Mouse (Mus musculus): ENCODE measurements around the gene Dynlt1c. TPM values are rescaled to one million over a fixed set of nuclear protein-coding genes. Genes with fewer than 3 reads are reported as not detected.
"Not testable (repeated sequence)": the region's sequence is repeated elsewhere in the genome, so short reads cannot be mapped to it uniquely, and the experiment has no call there.

Gene Dynlt1c
- polyA plus RNA-seq, 1 experiment from 2014 or later, result 56.1 TPM

- not testable (repeated sequence) for H3K9ac ChIP-seq; H3K4me1 ChIP-seq (replicated peaks); H3K36me3 ChIP-seq; H3K27ac ChIP-seq (replicated peaks); H3K4me3 ChIP-seq; ATAC-seq (ENCODE audit: low FRiP score, low read depth); H3K27me3 ChIP-seq; H3K4me2 ChIP-seq; H3K9me3 ChIP-seq
- WGBS, result 93% methylated on average over 11 of the region's 12 CpGs
Measured at GRCm38 (mm10) chr17:6621976-6622375, 20.5 kb downstream of the Dynlt1c start.

GRCm38 (mm10) chr17:6624926-6625558 is 23.6 kb downstream of the Dynlt1c start:
- H3K4me1 ChIP-seq (replicated peaks), result not testable (repeated sequence)
- WGBS, result 63% methylated on average over 2 of the region's 6 CpGs
- peak; percentile 56; the same call in 1 of the 2 replicates for ATAC-seq (ENCODE audit: low FRiP score, low read depth)

GRCm38 (mm10) chr17:6630398-6630797 is 28.9 kb downstream of the Dynlt1c start:
- not testable (repeated sequence) for H3K27me3 ChIP-seq; H3K9me3 ChIP-seq; H3K9ac ChIP-seq; H3K4me1 ChIP-seq (replicated peaks); H3K4me2 ChIP-seq; H3K27ac ChIP-seq (replicated peaks); ATAC-seq (ENCODE audit: low FRiP score, low read depth); H3K36me3 ChIP-seq; H3K4me3 ChIP-seq
- WGBS, result 88% methylated on average over 4 of the region's 4 CpGs

More at GRCm38 (mm10) chr17:6624926-6625558, 23.6 kb downstream of the Dynlt1c start:
- H3K4me2 ChIP-seq; H3K36me3 ChIP-seq; H3K4me3 ChIP-seq; H3K9me3 ChIP-seq; H3K9ac ChIP-seq; H3K27ac ChIP-seq (replicated peaks); H3K27me3 ChIP-seq: not testable (repeated sequence)

GRCm38 (mm10) chr17:6632850-6633249 is 31.4 kb downstream of the Dynlt1c start:
- not testable (repeated sequence) for H3K9ac ChIP-seq; H3K9me3 ChIP-seq; H3K27me3 ChIP-seq; H3K4me1 ChIP-seq (replicated peaks); ATAC-seq (ENCODE audit: low FRiP score, low read depth); H3K27ac ChIP-seq (replicated peaks); H3K36me3 ChIP-seq; H3K4me3 ChIP-seq; H3K4me2 ChIP-seq
- WGBS, result 93% methylated on average over 6 of the region's 6 CpGs

GRCm38 (mm10) chr17:6635781-6636180 is 34.3 kb downstream of the Dynlt1c start:
- WGBS, result 100% methylated on average over 1 of the region's 4 CpGs
- not testable (repeated sequence) for H3K9me3 ChIP-seq; ATAC-seq (ENCODE audit: low FRiP score, low read depth); H3K4me1 ChIP-seq (replicated peaks); H3K4me2 ChIP-seq; H3K4me3 ChIP-seq; H3K9ac ChIP-seq; H3K27me3 ChIP-seq; H3K36me3 ChIP-seq; H3K27ac ChIP-seq (replicated peaks)

- Histone ChIP-seq H3K27me3 (no peaks in the 10 kb centered on the region), H3K27ac (replicated peaks) (no peak overlapping the region), H3K9me3 (no peaks in the 10 kb centered on the region), H3K4me2 (no peak overlapping the region), H3K4me1 (replicated peaks) (no peaks in the 10 kb centered on the region), H3K9ac (no peak overlapping the region), H3K4me3 (no peak overlapping the region), H3K36me3 (no peaks in the 10 kb centered on the region)
- WGBS, result 87% methylated on average over 5 of the region's 5 CpGs
- ATAC-seq (ENCODE audit: low FRiP score, low read depth), result no peak
Measured at GRCm38 (mm10) chr17:6636861-6637260, 35.4 kb downstream of the Dynlt1c start.

- ATAC-seq (ENCODE audit: low FRiP score, low read depth); H3K27ac ChIP-seq (replicated peaks); H3K4me3 ChIP-seq: not testable (repeated sequence)
Measured at GRCm38 (mm10) chr17:6637434-6637833, 36.0 kb downstream of the Dynlt1c start.

GRCm38 (mm10) chr17:6638444-6638843 is 37.0 kb downstream of the Dynlt1c start:
- WGBS, result 84% methylated on average over 8 of the region's 8 CpGs
- not testable (repeated sequence) for H3K36me3 ChIP-seq; H3K27me3 ChIP-seq; H3K9ac ChIP-seq; H3K9me3 ChIP-seq; ATAC-seq (ENCODE audit: low FRiP score, low read depth); H3K4me2 ChIP-seq; H3K27ac ChIP-seq (replicated peaks); H3K4me1 ChIP-seq (replicated peaks); H3K4me3 ChIP-seq

More at GRCm38 (mm10) chr17:6637434-6637833, 36.0 kb downstream of the Dynlt1c start:
- WGBS, result 92% methylated on average over 4 of the region's 4 CpGs
- not testable (repeated sequence) for H3K4me2 ChIP-seq; H3K4me1 ChIP-seq (replicated peaks); H3K27me3 ChIP-seq; H3K36me3 ChIP-seq; H3K9ac ChIP-seq; H3K9me3 ChIP-seq

- not testable (repeated sequence) for H3K27ac ChIP-seq (replicated peaks); H3K4me1 ChIP-seq (replicated peaks); H3K9ac ChIP-seq; H3K36me3 ChIP-seq; H3K9me3 ChIP-seq; ATAC-seq (ENCODE audit: low FRiP score, low read depth); H3K4me3 ChIP-seq; H3K4me2 ChIP-seq; H3K27me3 ChIP-seq
- WGBS, result 94% methylated on average over 16 of the region's 21 CpGs
Measured at GRCm38 (mm10) chr17:6639486-6639885, 38.0 kb downstream of the Dynlt1c start.

GRCm38 (mm10) chr17:6640044-6640637 is 38.7 kb downstream of the Dynlt1c start:
- H3K9me3 ChIP-seq; H3K4me1 ChIP-seq (replicated peaks); H3K27me3 ChIP-seq; H3K9ac ChIP-seq; H3K36me3 ChIP-seq; H3K27ac ChIP-seq (replicated peaks); ATAC-seq (ENCODE audit: low FRiP score, low read depth); H3K4me3 ChIP-seq; H3K4me2 ChIP-seq: not testable (repeated sequence)
- WGBS, result 94% methylated on average over 10 of the region's 10 CpGs

GRCm38 (mm10) chr17:6640771-6641429 is 39.4 kb downstream of the Dynlt1c start:
- 91% methylated on average over 14 of the region's 14 CpGs for WGBS
- not testable (repeated sequence) for H3K9ac ChIP-seq; H3K4me2 ChIP-seq; H3K4me1 ChIP-seq (replicated peaks); H3K9me3 ChIP-seq; H3K27me3 ChIP-seq; ATAC-seq (ENCODE audit: low FRiP score, low read depth); H3K36me3 ChIP-seq; H3K4me3 ChIP-seq; H3K27ac ChIP-seq (replicated peaks)

- not testable (repeated sequence) for H3K36me3 ChIP-seq; H3K4me1 ChIP-seq (replicated peaks); H3K27me3 ChIP-seq; H3K9ac ChIP-seq; H3K4me3 ChIP-seq; H3K27ac ChIP-seq (replicated peaks); H3K4me2 ChIP-seq; H3K9me3 ChIP-seq; ATAC-seq (ENCODE audit: low FRiP score, low read depth)
- WGBS, result 91% methylated on average over 8 of the region's 9 CpGs
Measured at GRCm38 (mm10) chr17:6644210-6644609, 42.7 kb downstream of the Dynlt1c start.
